Mouse (Mus musculus): Measurements from ENCODE around the gene Tcaf3. TPM values are rescaled to one million over a fixed set of nuclear protein-coding genes. Genes with fewer than 3 reads are reported as not detected.

Tcaf3 gene
- polyA plus RNA-seq (2017; shearing (Covaris generic)) = not detected

DNA sequence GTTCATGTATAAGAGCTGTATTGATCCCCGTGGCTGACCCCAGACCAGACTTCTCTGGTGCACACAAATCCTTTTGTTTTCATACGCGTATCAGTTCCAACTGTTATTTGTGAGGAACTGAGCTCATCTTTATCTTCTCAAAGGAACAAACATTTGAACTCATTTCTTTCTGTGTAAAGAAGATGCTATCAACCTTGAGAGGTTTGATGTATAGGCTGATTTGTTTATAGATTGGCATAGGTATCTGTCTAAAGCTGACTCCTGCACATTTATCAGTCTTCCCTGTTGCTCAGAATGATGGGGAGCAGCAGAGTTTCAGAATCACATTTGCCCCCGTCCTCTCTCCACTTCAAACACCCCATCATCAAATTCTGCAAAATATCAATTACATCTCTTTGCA is at the start of gene Tcaf3:
Tcaf3 (minus strand) TSS at position 101 of the 400 bp plus-strand sequence.

DNA sequence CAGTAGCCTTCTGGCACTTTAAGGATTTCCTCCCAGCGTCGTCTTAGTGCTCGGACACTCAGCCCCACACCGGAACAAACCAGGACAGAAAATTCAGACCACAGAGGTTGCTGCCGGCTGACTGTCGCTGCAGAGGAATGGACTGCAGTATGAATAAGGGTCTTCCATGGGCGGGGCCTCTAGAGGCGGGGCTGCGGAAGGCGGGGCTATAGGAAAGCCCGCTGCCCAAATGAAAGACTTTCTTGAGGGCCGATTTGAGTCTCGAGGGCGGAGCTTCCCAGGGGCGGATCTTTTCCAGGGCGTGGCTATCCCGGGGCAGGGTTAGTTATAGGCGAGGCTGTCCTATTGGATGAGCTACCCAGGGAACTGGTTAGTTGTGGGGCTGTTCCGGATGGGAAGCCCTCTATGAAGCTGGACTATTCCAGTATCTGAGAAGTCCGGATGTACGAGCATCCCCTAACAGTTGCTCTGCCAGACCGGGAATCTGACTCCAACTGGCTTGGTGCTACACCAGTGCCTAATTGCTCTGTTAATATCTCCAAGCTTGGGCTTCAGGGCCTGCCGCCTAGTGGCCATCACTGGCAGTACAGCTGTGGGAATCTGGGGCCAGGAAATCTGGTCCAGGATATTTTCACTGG is 47.5 kb upstream of the Tcaf3 start, which contains the start of gene Tcaf2:
Tcaf2 (minus strand) TSS at position 343 of the 638 bp plus-strand sequence.

DNA sequence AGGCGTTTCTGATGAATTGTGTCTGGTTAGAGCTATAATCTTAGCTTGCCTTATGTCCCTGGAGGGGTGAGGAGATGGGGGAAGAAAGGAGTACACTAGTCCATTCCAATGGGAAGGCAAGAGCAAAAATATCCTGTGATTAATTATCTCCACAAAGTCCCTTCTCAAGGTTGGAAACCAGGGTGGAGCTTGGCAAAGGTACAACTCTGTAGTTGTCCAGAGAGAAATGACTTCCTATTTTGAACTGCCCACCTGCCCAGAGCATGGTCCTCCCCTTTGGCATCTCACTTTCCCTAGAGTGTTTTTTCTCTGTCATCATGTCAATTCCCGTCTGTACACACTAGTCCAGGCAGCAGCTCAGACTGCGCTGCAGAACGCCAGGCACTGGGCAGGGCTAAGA is 50.0 kb downstream of the Tcaf3 start, which contains the start of gene Olfr455:
Olfr455 (minus strand) TSS at position 127 of the 400 bp plus-strand sequence.

Other genes starting within 250 kb of the Tcaf3 start
- gene Zyx, start 248.1 kb downstream of the Tcaf3 start, polyA plus RNA-seq (2017; shearing (Covaris generic)) = 186 TPM
- 0.36 TPM for gene Epha1, start 224.4 kb downstream of the Tcaf3 start, polyA plus RNA-seq (2017; shearing (Covaris generic))
- not detected for gene Tas2r143, start 197.5 kb downstream of the Tcaf3 start, polyA plus RNA-seq (2017; shearing (Covaris generic))
- gene Tas2r135, start 192.3 kb downstream of the Tcaf3 start, polyA plus RNA-seq (2017; shearing (Covaris generic)) = not detected
- 0.32 TPM for gene Tas2r126, start 163.2 kb downstream of the Tcaf3 start, polyA plus RNA-seq (2017; shearing (Covaris generic))
- gene Olfr458, start 132.5 kb downstream of the Tcaf3 start, polyA plus RNA-seq (2017; shearing (Covaris generic)) = not detected
- not detected for gene Olfr457, start 121.4 kb downstream of the Tcaf3 start, polyA plus RNA-seq (2017; shearing (Covaris generic))
- 0.17 TPM for gene Olfr456, start 110.5 kb downstream of the Tcaf3 start, polyA plus RNA-seq (2017; shearing (Covaris generic))
- gene Olfr455, start 50.1 kb downstream of the Tcaf3 start, polyA plus RNA-seq (2017; shearing (Covaris generic)) = not detected
- 0.05 TPM for gene Tcaf2, start 47.6 kb upstream of the Tcaf3 start, polyA plus RNA-seq (2017; shearing (Covaris generic))
- 0.19 TPM for gene Tcaf1, start 112.4 kb upstream of the Tcaf3 start, polyA plus RNA-seq (2017; shearing (Covaris generic))
- gene Olfr453, start 141.7 kb upstream of the Tcaf3 start, polyA plus RNA-seq (2017; shearing (Covaris generic)) = not detected
- gene Olfr38, start 158.7 kb upstream of the Tcaf3 start, polyA plus RNA-seq (2017; shearing (Covaris generic)) = 0.06 TPM
- gene Olfr452, start 187.4 kb upstream of the Tcaf3 start, polyA plus RNA-seq (2017; shearing (Covaris generic)) = not detected
- not detected for gene Olfr450, start 214.2 kb upstream of the Tcaf3 start, polyA plus RNA-seq (2017; shearing (Covaris generic))
- gene Olfr449, start 236.7 kb upstream of the Tcaf3 start, polyA plus RNA-seq (2017; shearing (Covaris generic)) = not detected